Mouse (Mus musculus): ENCODE data around the gene Cdk19. TPM values are rescaled to one million over a fixed set of nuclear protein-coding genes. Genes with fewer than 3 reads are reported as not detected.

The Cdk19 gene
- total and polyA plus RNA-seq, 3 experiments = 3.3 to 4.7 (median 4.0) TPM

GRCm38 (mm10) chr10:40494181-40495162 lies 155.1 kb downstream of the Cdk19 start:
- no peaks in the 10 kb centered on the region for H3K27me3 ChIP-seq (replicated peaks)
- dilution Hi-C loops (cut with MboI; ENCODE audit: extremely low pct_ligation_motif_present, extremely low pct_unique_long_range_greater_than_20kb, low sequenced_read_pairs) (no loop called here), in situ Hi-C loops (cut with MboI; ENCODE audit: low pct_ligation_motif_present, low pct_unique_long_range_greater_than_20kb, low sequenced_read_pairs) (no loop called here)
- no peak for DNase-seq (ENCODE audit: extremely low read depth)
- H3K4me2 ChIP-seq (ENCODE audit: insufficient read depth, low read depth, poor library complexity, severe bottlenecking) = no peak overlapping the region
- H3K4me3 ChIP-seq (replicated peaks in 1 of 3; ENCODE audit: low read depth in 2 of 3, low read length in 2 of 3, poor library complexity in 1 of 3) = no peak overlapping the region
- H3K4me1 ChIP-seq (ENCODE audit: control insufficient read depth in 1 of 2, insufficient read depth in 2 of 2) = no peaks in the 10 kb centered on the region
- no peak overlapping the region for H3K27ac ChIP-seq (ENCODE audit: insufficient read depth, low read depth)
- H3K79me2 ChIP-seq (replicated peaks; ENCODE audit: control insufficient read depth, extremely low read depth, insufficient read depth, poor library complexity, severe bottlenecking) = no peaks in the 10 kb centered on the region
- no peaks in the 10 kb centered on the region for H3K9me3 ChIP-seq (replicated peaks; ENCODE audit: low read length)
- no peak for TF ChIP-seq SIN3A (IDR thresholded peaks at IDR 0.05; ENCODE audit: low read length)
- no peak for TF ChIP-seq MAFK (IDR thresholded peaks at IDR 0.05; ENCODE audit: insufficient replicate concordance, low read length)
- TF ChIP-seq ELF1 (IDR thresholded peaks at IDR 0.05; ENCODE audit: low read depth, low read length) = no peak
- TF ChIP-seq CHD1 (IDR thresholded peaks at IDR 0.05; ENCODE audit: low read depth, low read length) = no peak
- TF ChIP-seq E2F4 (IDR thresholded peaks at IDR 0.05; ENCODE audit: insufficient replicate concordance, low read depth, low read length) = no peak
- no peak for TF ChIP-seq RCOR1 (conservative IDR thresholded peaks at IDR 0.05; ENCODE audit: low read depth, low read length)
- no peak for TF ChIP-seq EP300 (IDR thresholded peaks at IDR 0.05; ENCODE audit: low read length)
- TF ChIP-seq CHD2 (IDR thresholded peaks at IDR 0.05; ENCODE audit: low read length) = no peak
- no peak for TF ChIP-seq ZMIZ1 (IDR thresholded peaks at IDR 0.05; ENCODE audit: low read depth, low read length)
- TF ChIP-seq NELFE (IDR thresholded peaks at IDR 0.05; ENCODE audit: low read depth, low read length) = no peak
- TF ChIP-seq POLR2A (IDR thresholded peaks at IDR 0.05; ENCODE audit: low read depth, low read length) = no peak
- no peak for TF ChIP-seq MXI1 (IDR thresholded peaks at IDR 0.05; ENCODE audit: low read depth, low read length)
- TF ChIP-seq JUND (conservative IDR thresholded peaks at IDR 0.05; ENCODE audit: low read depth, low read length) = no peak
- no peak for TF ChIP-seq USF1 (IDR thresholded peaks at IDR 0.05; ENCODE audit: low read depth, low read length)
- no peak for TF ChIP-seq JUN (IDR thresholded peaks at IDR 0.05; ENCODE audit: insufficient read depth, low read depth, low read length)
- no peak for TF ChIP-seq GABPA (IDR thresholded peaks at IDR 0.05; ENCODE audit: insufficient replicate concordance, low read depth, low read length)
- H3K36me3 ChIP-seq (replicated peaks in 1 of 2; ENCODE audit: control insufficient read depth in 1 of 2, insufficient read depth in 1 of 2, low read length in 1 of 2) = no peaks in the 10 kb centered on the region
- no peak overlapping the region for H3K9ac ChIP-seq (ENCODE audit: insufficient read depth, low read depth)

- no peaks in the 10 kb centered on the region for H3K79me2 ChIP-seq (replicated peaks; ENCODE audit: control insufficient read depth, extremely low read depth, insufficient read depth, poor library complexity, severe bottlenecking)
- H3K27me3 ChIP-seq (replicated peaks) = no peaks in the 10 kb centered on the region
- no peak overlapping the region for H3K9ac ChIP-seq (ENCODE audit: insufficient read depth, low read depth)
- TF ChIP-seq HCFC1 (IDR thresholded peaks at IDR 0.05; ENCODE audit: low read depth, low read length) (no peak), NELFE (IDR thresholded peaks at IDR 0.05; ENCODE audit: low read depth, low read length) (no peak), BHLHE40 (IDR thresholded peaks at IDR 0.05; ENCODE audit: low read depth, low read length) (no peak), JUN (IDR thresholded peaks at IDR 0.05; ENCODE audit: insufficient read depth, low read depth, low read length) (no peak), IRF4 (IDR thresholded peaks at IDR 0.05; ENCODE audit: low read depth, low read length) (no peak), EP300 (IDR thresholded peaks at IDR 0.05; ENCODE audit: low read length) (no peak), SIN3A (IDR thresholded peaks at IDR 0.05; ENCODE audit: low read length) (no peak), GABPA (IDR thresholded peaks at IDR 0.05; ENCODE audit: insufficient replicate concordance, low read depth, low read length) (no peak), PAX5 (IDR thresholded peaks at IDR 0.05; ENCODE audit: low read length) (no peak), RAD21 (IDR thresholded peaks at IDR 0.05; ENCODE audit: low read depth, low read length) (no peak), RCOR1 (conservative IDR thresholded peaks at IDR 0.05; ENCODE audit: low read depth, low read length) (no peak), MAFK (IDR thresholded peaks at IDR 0.05; ENCODE audit: insufficient replicate concordance, low read length) (no peak), CHD2 (IDR thresholded peaks at IDR 0.05; ENCODE audit: low read length) (no peak), ETS1 (conservative IDR thresholded peaks at IDR 0.05; ENCODE audit: low read depth, low read length) (no peak)
- no peaks in the 10 kb centered on the region for H3K9me3 ChIP-seq (replicated peaks; ENCODE audit: low read length)
- H3K4me1 ChIP-seq (ENCODE audit: control insufficient read depth in 1 of 2, insufficient read depth in 2 of 2) = no peaks in the 10 kb centered on the region
- H3K36me3 ChIP-seq (replicated peaks in 1 of 2; ENCODE audit: control insufficient read depth in 1 of 2, insufficient read depth in 1 of 2, low read length in 1 of 2) = no peaks in the 10 kb centered on the region
- dilution Hi-C loops (cut with MboI; ENCODE audit: extremely low pct_ligation_motif_present, extremely low pct_unique_long_range_greater_than_20kb, low sequenced_read_pairs) = no loop called here
- no peak overlapping the region for H3K4me2 ChIP-seq (ENCODE audit: insufficient read depth, low read depth, poor library complexity, severe bottlenecking)
- H3K4me3 ChIP-seq (replicated peaks in 1 of 3; ENCODE audit: low read depth in 2 of 3, low read length in 2 of 3, poor library complexity in 1 of 3) = no peak overlapping the region
- in situ Hi-C loops (cut with MboI; ENCODE audit: low pct_ligation_motif_present, low pct_unique_long_range_greater_than_20kb, low sequenced_read_pairs) = no loop called here
- DNase-seq (ENCODE audit: extremely low read depth) = no peak
- H3K27ac ChIP-seq (ENCODE audit: insufficient read depth, low read depth) = no peak overlapping the region
Observed at GRCm38 (mm10) chr10:40497301-40498041, 158.1 kb downstream of the Cdk19 start.

All from CH12.LX (cell line).